Mouse (Mus musculus): ENCODE results near the gene Prrg4. TPM values are rescaled to one million over a fixed set of nuclear protein-coding genes. Genes with fewer than 3 reads are reported as not detected.
"Not testable (repeated sequence)": the region's sequence is repeated elsewhere in the genome, so short reads cannot be mapped to it uniquely, and the experiment has no call there.

Gene Prrg4
- 0.72 and 1.4 TPM in 2 replicates for polyA plus RNA-seq (2012; rRNA removed)

DNA sequence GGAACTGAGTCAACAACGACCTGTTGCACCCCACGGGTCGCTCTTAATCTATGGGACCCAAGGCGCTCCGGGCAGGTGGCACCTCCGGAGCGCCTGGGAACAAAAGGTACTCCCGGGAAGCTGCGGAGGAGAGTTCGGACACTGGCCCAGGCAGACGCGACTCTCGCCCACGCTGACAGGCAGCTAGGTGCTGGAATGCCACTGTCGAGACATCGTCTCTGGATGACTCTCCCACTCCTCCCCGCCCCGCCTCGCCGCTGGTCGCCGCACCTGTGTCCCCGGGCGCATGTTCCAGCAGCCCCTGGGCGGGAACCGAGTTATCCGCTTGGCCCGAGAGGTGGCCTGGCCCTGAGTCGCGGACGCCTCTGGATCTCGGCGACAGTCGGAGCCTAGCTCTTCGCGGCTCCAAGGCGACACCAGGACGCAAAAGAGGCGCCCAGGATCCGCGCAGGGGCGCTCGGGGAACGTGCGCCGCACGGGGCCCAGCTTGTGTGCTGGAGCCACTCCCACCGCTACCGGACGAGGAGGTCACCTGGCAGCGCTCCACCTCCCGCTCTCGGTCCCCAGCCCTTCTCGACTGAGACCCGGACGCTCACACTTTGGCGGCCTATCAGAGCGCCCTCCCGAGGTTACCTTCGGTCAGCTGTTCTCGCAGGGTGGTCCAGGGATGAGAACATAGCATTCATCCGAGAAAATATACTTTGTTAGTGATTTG lies at the start of gene Prrg4:
TSS of gene Prrg4 (minus strand) at position 601 of the 715 bp plus-strand sequence.
- TF ChIP-seq CTCF (IDR thresholded peaks at IDR 0.05; ENCODE audit: insufficient read depth, low read length) (no peak), POLR2A (IDR thresholded peaks at IDR 0.05; ENCODE audit: borderline replicate concordance, extremely low read depth, low read depth, low read length) (no peak)
- Histone ChIP-seq H3K4me3 (replicated peaks; ENCODE audit: extremely low read depth, low read depth, low read length) (peak within 1 kb of the TSS; percentile 66), H3K4me1 (ENCODE audit: control insufficient read depth, insufficient read depth, low read length) (no peaks in the 10 kb centered on the region)
- peak; percentile 56 for DNase-seq
- WGBS: under 1% methylated on average over 62 of the region's 62 CpGs

DNA sequence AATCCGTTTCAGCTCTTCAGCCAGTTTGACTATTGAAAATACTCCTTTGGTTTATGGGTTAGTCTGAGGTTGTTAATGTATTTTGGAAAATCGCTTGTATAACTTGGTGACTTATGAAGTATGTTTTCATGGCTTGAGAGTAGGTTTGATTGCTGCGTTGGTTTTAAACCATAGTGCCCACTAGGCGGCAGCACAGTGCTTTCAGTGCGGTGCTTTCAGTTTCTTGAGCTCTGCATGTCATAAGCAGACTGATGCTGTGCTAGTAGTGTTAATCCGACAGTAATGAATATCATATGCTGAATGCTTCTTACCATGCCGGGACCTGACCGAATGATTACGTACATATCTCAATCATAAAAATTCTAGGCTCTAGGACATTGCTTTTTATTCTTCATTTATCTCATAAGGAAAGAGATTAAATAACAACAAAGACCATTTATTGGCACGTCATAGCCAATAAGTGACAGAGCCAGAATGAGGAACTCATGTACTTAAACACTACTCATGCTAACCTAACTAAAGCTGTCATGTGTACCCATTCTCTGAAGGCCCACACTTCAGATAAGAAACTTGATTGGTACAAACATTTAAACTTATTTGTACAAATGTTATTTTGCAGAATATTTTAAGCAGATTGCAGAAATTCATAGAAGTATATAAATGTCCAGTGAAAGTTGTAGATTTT lies 38.3 kb upstream of the Prrg4 start:
- Histone ChIP-seq H3K4me1 (ENCODE audit: control insufficient read depth, insufficient read depth, low read length) (no peaks in the 10 kb centered on the region), H3K4me3 (replicated peaks; ENCODE audit: extremely low read depth, low read depth, low read length) (no peak overlapping the region)
- 17% methylated on average over 10 of the region's 10 CpGs for WGBS
- peak; percentile 59 for DNase-seq
- TF ChIP-seq POLR2A (IDR thresholded peaks at IDR 0.05; ENCODE audit: borderline replicate concordance, extremely low read depth, low read depth, low read length): no peak
- TF ChIP-seq CTCF (IDR thresholded peaks at IDR 0.05; ENCODE audit: insufficient read depth, low read length): peak; percentile 84

DNA sequence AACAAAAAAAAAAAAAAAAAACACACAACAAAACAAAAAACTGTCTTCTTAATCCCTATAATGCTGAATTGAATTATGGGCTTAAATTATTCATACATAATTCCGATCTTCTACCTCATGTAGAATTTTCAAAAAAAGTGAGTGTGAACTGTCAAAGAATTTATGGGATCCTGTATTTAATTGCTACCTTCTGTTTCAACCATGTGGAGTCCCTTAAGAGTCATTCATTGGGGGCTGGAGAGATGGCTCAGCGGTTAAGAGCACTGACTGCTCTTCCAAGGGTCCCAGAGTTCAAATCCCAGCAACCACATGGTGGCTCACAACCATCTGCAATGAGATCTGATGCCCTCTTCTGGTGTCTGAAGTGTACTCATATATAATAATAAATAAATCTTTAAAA lies 37.7 kb upstream of the Prrg4 start:
- not testable (repeated sequence) for DNase-seq; H3K4me3 ChIP-seq (replicated peaks; ENCODE audit: extremely low read depth, low read depth, low read length); H3K4me1 ChIP-seq (ENCODE audit: control insufficient read depth, insufficient read depth, low read length)
- 61% methylated on average over 2 of the region's 2 CpGs for WGBS

DNA sequence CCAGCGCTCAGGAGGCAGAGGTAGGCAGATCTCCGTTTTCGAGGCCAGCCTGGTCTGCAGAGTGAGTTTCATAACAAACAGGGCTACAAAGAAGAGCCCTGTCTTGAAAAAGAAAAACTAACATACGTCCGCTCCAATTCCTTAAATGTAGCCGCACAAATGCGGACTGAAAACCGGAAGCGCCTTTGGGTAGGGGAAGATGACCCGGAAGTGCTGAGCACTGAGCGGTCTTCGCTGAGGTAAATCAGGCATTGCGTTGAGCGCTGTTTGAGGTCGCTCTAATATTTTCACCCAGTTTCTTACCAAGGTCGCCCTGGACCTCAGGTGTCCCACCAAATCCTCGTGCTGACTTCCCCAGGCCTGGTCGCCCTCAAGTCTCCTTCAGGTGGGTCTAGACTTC lies 36.4 kb upstream of the Prrg4 start:
- H3K4me1 ChIP-seq (ENCODE audit: control insufficient read depth, insufficient read depth, low read length): no peaks in the 10 kb centered on the region
- TF ChIP-seq CTCF (IDR thresholded peaks at IDR 0.05; ENCODE audit: insufficient read depth, low read length) (no peak), POLR2A (IDR thresholded peaks at IDR 0.05; ENCODE audit: borderline replicate concordance, extremely low read depth, low read depth, low read length) (no peak)
- 87% methylated on average over 18 of the region's 18 CpGs for WGBS
- DNase-seq: no peak
- H3K4me3 ChIP-seq (replicated peaks; ENCODE audit: extremely low read depth, low read depth, low read length): no peak overlapping the region

DNA sequence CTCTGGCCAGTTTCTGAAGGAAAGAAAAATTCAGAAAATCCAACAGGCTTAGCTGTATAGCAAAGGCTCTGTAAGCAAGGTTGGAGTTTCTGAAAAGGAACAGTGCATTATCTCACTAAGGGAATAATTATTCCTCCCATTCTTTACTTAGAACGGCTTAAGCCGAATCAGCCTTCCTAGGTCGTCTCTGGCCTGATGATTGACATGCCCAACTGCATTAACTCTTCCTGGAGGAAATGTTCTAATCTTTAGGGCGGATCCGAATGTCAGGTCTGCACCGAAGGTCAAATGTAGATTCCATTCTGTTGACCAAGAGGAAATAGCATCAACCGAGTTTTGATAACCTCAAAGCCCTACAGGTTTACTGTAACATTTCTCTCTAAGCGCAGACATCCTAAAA lies 29.1 kb upstream of the Prrg4 start:
- TF ChIP-seq CTCF (IDR thresholded peaks at IDR 0.05; ENCODE audit: insufficient read depth, low read length) (no peak), POLR2A (IDR thresholded peaks at IDR 0.05; ENCODE audit: borderline replicate concordance, extremely low read depth, low read depth, low read length) (no peak)
- Histone ChIP-seq H3K4me3 (replicated peaks; ENCODE audit: extremely low read depth, low read depth, low read length) (no peak overlapping the region), H3K4me1 (ENCODE audit: control insufficient read depth, insufficient read depth, low read length) (no peaks in the 10 kb centered on the region)
- WGBS: 68% methylated on average over 8 of the region's 8 CpGs
- no peak for DNase-seq

DNA sequence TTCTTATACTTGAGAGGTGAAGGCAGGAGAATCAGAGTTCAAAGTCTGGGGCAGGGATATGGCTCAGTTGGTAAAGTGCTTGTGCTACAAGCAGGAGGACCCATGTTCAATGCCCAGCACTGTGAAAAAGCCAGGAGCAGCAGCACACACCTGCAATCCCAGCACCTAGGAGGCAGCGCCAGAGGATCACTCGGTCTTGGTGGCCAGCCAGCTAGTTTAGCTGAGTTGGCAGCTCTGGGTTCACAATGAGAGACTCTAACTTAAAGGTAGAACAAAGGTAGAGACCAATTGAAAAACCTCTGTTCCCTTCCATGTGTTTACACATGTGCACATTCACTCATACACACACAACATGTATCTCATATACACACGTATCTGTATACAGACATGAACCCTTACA lies 19.4 kb upstream of the Prrg4 start:
- no peak for TF ChIP-seq CTCF (IDR thresholded peaks at IDR 0.05; ENCODE audit: insufficient read depth, low read length)
- no peak for TF ChIP-seq POLR2A (IDR thresholded peaks at IDR 0.05; ENCODE audit: borderline replicate concordance, extremely low read depth, low read depth, low read length)
- H3K4me1 ChIP-seq (ENCODE audit: control insufficient read depth, insufficient read depth, low read length): no peaks in the 10 kb centered on the region
- 93% methylated on average over 3 of the region's 3 CpGs for WGBS
- no peak for DNase-seq
- H3K4me3 ChIP-seq (replicated peaks; ENCODE audit: extremely low read depth, low read depth, low read length): no peak overlapping the region

DNA sequence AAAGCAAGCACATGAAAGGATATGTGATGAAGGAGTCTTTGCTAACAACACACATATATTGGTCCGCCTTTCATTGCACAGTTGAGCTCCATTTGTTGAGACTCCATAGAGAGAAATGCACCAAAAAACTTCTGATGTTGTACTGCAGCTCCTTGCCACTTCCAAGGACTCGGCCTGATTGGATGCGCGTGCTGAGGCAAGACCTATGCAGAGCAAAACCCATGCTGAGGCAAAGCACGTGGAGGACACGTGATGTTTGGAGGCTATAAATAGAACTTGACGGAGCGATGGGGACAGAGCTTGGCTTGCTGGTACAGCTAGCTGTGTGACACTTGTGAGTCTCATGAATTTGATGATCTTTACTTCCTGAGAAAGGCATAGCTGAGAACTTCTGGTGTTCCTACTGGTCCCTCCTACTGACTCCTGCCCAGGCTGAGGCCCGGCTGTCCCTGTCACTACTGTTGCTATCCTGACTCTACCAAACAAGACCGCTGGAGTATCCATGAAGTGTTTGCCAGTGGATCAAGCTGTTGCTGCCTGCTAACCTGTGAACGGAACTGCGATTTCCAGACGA lies 17.7 kb upstream of the Prrg4 start, which contains the start of gene Ccdc73:
TSS of gene Ccdc73 (plus strand) at position 524 of the 574 bp plus-strand sequence.
- no peak for DNase-seq
- TF ChIP-seq POLR2A (IDR thresholded peaks at IDR 0.05; ENCODE audit: borderline replicate concordance, extremely low read depth, low read depth, low read length) (no peak), CTCF (IDR thresholded peaks at IDR 0.05; ENCODE audit: insufficient read depth, low read length) (no peak)
- WGBS: 81% methylated on average over 13 of the region's 13 CpGs
- H3K4me1 ChIP-seq (ENCODE audit: control insufficient read depth, insufficient read depth, low read length): no peaks in the 10 kb centered on the region
- no peak within 1 kb of the TSS for H3K4me3 ChIP-seq (replicated peaks; ENCODE audit: extremely low read depth, low read depth, low read length)

DNA sequence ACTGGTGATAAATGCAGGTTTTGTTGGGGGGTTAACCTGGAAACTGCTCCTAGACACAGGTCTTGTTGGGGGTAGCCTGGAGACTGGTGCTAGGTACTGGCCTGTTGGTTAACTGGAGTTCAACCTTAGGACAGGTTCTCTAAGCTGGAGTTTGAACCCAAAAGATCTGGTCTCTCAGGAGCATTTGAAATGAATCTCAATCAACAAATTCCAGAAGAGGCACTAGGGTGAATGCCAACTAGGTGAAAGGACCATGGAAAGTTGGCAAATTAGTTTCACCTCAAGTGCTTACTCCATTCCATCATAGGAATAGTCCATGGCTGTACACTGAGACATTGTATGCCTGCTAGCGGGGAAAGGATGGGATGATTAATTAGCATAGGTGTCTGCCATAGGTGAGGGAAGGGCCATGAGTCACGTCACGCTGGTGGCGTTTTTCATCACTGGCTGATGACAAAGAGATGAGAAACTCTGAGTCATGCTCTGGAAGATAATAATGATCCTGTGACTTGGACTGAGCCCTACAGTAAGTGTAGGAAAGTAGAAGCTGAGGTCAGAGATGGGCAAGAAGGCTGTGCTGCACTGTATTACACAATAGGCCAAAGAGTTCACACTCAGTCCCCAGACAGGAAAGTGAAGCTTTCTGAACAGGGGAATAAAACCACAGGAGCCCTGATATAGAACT lies 14.6 kb upstream of the Prrg4 start:
- no peaks in the 10 kb centered on the region for H3K4me1 ChIP-seq (ENCODE audit: control insufficient read depth, insufficient read depth, low read length)
- no peak for DNase-seq
- 73% methylated on average over 4 of the region's 4 CpGs for WGBS
- H3K4me3 ChIP-seq (replicated peaks; ENCODE audit: extremely low read depth, low read depth, low read length): no peak overlapping the region
- TF ChIP-seq CTCF (IDR thresholded peaks at IDR 0.05; ENCODE audit: insufficient read depth, low read length): no peak
- no peak for TF ChIP-seq POLR2A (IDR thresholded peaks at IDR 0.05; ENCODE audit: borderline replicate concordance, extremely low read depth, low read depth, low read length)

DNA sequence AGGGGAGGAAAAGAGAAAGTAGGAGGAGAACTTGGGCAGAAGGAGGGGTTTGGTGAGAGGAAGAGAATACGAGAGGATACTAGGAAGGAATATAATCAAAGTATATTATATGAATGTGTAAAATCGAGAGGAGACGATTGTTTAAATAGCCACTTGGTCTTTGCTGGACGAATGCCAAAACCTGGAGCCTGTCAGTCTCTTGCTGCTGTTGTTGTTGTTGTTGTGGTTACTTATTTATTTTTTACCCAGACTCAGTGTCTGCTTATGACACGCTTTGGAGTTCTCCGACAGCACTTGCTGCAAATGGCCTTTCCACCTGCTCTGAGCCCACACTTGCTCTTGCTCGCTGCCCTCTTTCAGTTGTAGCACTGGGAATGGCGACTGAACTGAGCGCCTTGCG lies 10.8 kb upstream of the Prrg4 start:
- TF ChIP-seq POLR2A (IDR thresholded peaks at IDR 0.05; ENCODE audit: borderline replicate concordance, extremely low read depth, low read depth, low read length): no peak
- no peak for TF ChIP-seq CTCF (IDR thresholded peaks at IDR 0.05; ENCODE audit: insufficient read depth, low read length)
- no peak overlapping the region for H3K4me3 ChIP-seq (replicated peaks; ENCODE audit: extremely low read depth, low read depth, low read length)
- H3K4me1 ChIP-seq (ENCODE audit: control insufficient read depth, insufficient read depth, low read length): no peaks in the 10 kb centered on the region
- WGBS: 60% methylated on average over 10 of the region's 10 CpGs
- DNase-seq: no peak

Data from lung, adult 2 months (tissue).